Mouse (Mus musculus) central nervous system, embryonic 14 days (tissue): ENCODE measurements around the gene Bap1. TPM values are rescaled to one million over a fixed set of nuclear protein-coding genes. Genes with fewer than 3 reads are reported as not detected.

ENCODE experiments used
- polyA plus RNA-seq: library from polyadenylated mRNA; depleted of rRNA; stranded (reverse); fragments of >200 nt; gene quantifications from 2 replicates; pipeline ENCODE4 v1.2.3, GENCODE M21; 2012; rRNA removed

Bap1 gene
- 123 and 131 TPM in 2 replicates for polyA plus RNA-seq

GRCm38 (mm10) chr14:31251084-31251604 lies at the start of gene Bap1, which contains the start of gene Phf7:
TSS of gene Bap1 (plus strand) at chr14:31251450.
TSS of gene Phf7 (minus strand) at chr14:31251317.

GRCm38 (mm10) chr14:31208084-31208483 lies 43.2 kb upstream of the Bap1 start, which contains the start of gene Tnnc1:
TSS of gene Tnnc1 (plus strand) at chr14:31208312.

GRCm38 (mm10) chr14:31216846-31217245 lies 34.4 kb upstream of the Bap1 start, which contains the start of gene Nisch:
TSS of gene Nisch (minus strand) at chr14:31216946.

GRCm38 (mm10) chr14:31217666-31218065 lies 33.6 kb upstream of the Bap1 start, which contains the start of gene Sema3g:
TSS of gene Sema3g (plus strand) at chr14:31217860.

Other genes starting within 250 kb of the Bap1 start
- gene Spcs1, start 249.8 kb upstream of the Bap1 start, polyA plus RNA-seq = 242 and 254 TPM in 2 replicates
- 39.0 and 44.0 TPM in 2 replicates for gene Pbrm1, start 232.3 kb upstream of the Bap1 start, polyA plus RNA-seq
- gene Gnl3, start 232.3 kb upstream of the Bap1 start, polyA plus RNA-seq = 85.3 and 97.7 TPM in 2 replicates
- 35.2 and 35.3 TPM in 2 replicates for gene Smim4, start 122.5 kb upstream of the Bap1 start, polyA plus RNA-seq
- 298 and 317 TPM in 2 replicates for gene Nt5dc2, start 120.4 kb upstream of the Bap1 start, polyA plus RNA-seq
- 28.5 and 33.9 TPM in 2 replicates for gene Stab1, start 82.8 kb upstream of the Bap1 start, polyA plus RNA-seq
- gene Tnnc1, start 43.1 kb upstream of the Bap1 start, polyA plus RNA-seq = 3.2 and 86.8 TPM in 2 replicates
- gene Nisch, start 34.5 kb upstream of the Bap1 start, polyA plus RNA-seq = 418 and 447 TPM in 2 replicates
- gene Sema3g, start 33.6 kb upstream of the Bap1 start, polyA plus RNA-seq = 2.4 and 3.0 TPM in 2 replicates
- gene Phf7, start 133 bp upstream of the Bap1 start, polyA plus RNA-seq = 8.3 and 8.4 TPM in 2 replicates
- 5.7 and 6.7 TPM in 2 replicates for gene Dnah1, start 72.4 kb downstream of the Bap1 start, polyA plus RNA-seq
- gene Capn7, start 85.2 kb downstream of the Bap1 start, polyA plus RNA-seq = 64.0 and 66.5 TPM in 2 replicates
- gene Sh3bp5, start 184.6 kb downstream of the Bap1 start, polyA plus RNA-seq = 141 and 143 TPM in 2 replicates
- 21.2 and 22.8 TPM in 2 replicates for gene Eaf1, start 242.9 kb downstream of the Bap1 start, polyA plus RNA-seq
- 26.0 and 27.9 TPM in 2 replicates for gene Mettl6, start 243.6 kb downstream of the Bap1 start, polyA plus RNA-seq